Mouse (Mus musculus): ENCODE results near the gene Tbxas1. TPM values are rescaled to one million over a fixed set of nuclear protein-coding genes. Genes with fewer than 3 reads are reported as not detected.

The Tbxas1 gene
- total and polyA plus RNA-seq, 3 experiments: not detected

- Histone ChIP-seq H3K9me3 (replicated peaks; ENCODE audit: low read length) (no peaks in the 10 kb centered on the region), H3K4me1 (ENCODE audit: control insufficient read depth in 1 of 2, insufficient read depth in 2 of 2) (peaks cover 0 to 11% of the 10 kb centered on the region in 2 experiments; a peak in 2 of 4 replicates), H3K36me3 (replicated peaks in 1 of 2; ENCODE audit: control insufficient read depth in 1 of 2, insufficient read depth in 1 of 2, low read length in 1 of 2) (no peaks in the 10 kb centered on the region), H3K4me3 (replicated peaks in 1 of 3; ENCODE audit: low read depth in 2 of 3, low read length in 2 of 3, poor library complexity in 1 of 3) (no peak overlapping the region), H3K79me2 (replicated peaks; ENCODE audit: control insufficient read depth, extremely low read depth, insufficient read depth, poor library complexity, severe bottlenecking) (no peaks in the 10 kb centered on the region), H3K27me3 (replicated peaks) (peaks cover 3% of the 10 kb centered on the region), H3K27ac (ENCODE audit: insufficient read depth, low read depth) (no peak overlapping the region), H3K4me2 (ENCODE audit: insufficient read depth, low read depth, poor library complexity, severe bottlenecking) (no peak overlapping the region), H3K9ac (ENCODE audit: insufficient read depth, low read depth) (no peak overlapping the region)
- in situ Hi-C loops (cut with MboI; ENCODE audit: low pct_ligation_motif_present, low pct_unique_long_range_greater_than_20kb, low sequenced_read_pairs): no loop called here
- DNase-seq (ENCODE audit: extremely low read depth): no peak
- TF ChIP-seq BHLHE40 (IDR thresholded peaks at IDR 0.05; ENCODE audit: low read depth, low read length): no peak
- TF ChIP-seq JUND (conservative IDR thresholded peaks at IDR 0.05; ENCODE audit: low read depth, low read length): no peak
- no peak for TF ChIP-seq POLR2A (IDR thresholded peaks at IDR 0.05; ENCODE audit: low read depth, low read length)
- no peak for TF ChIP-seq HCFC1 (IDR thresholded peaks at IDR 0.05; ENCODE audit: low read depth, low read length)
- no peak for TF ChIP-seq EP300 (IDR thresholded peaks at IDR 0.05; ENCODE audit: low read length)
- TF ChIP-seq USF1 (IDR thresholded peaks at IDR 0.05; ENCODE audit: low read depth, low read length): no peak
- no peak for TF ChIP-seq IRF4 (IDR thresholded peaks at IDR 0.05; ENCODE audit: low read depth, low read length)
- no peak for TF ChIP-seq MEF2A (IDR thresholded peaks at IDR 0.05; ENCODE audit: borderline replicate concordance, low read depth, low read length)
- TF ChIP-seq TBP (conservative IDR thresholded peaks at IDR 0.05; ENCODE audit: low read depth, low read length): no peak
- no peak for TF ChIP-seq MYC (IDR thresholded peaks at IDR 0.05; ENCODE audit: low read depth, low read length)
- no peak for TF ChIP-seq MAZ (IDR thresholded peaks at IDR 0.05; ENCODE audit: low read depth, low read length)
- TF ChIP-seq NRF1 (IDR thresholded peaks at IDR 0.05; ENCODE audit: low read depth, low read length): no peak
- TF ChIP-seq ZKSCAN1 (IDR thresholded peaks at IDR 0.05; ENCODE audit: borderline replicate concordance, low read depth, low read length): no peak
- no peak for TF ChIP-seq CTCF (conservative IDR thresholded peaks at IDR 0.05 in 1 of 2, IDR thresholded peaks at IDR 0.05 in 1 of 2; ENCODE audit: low read depth in 2 of 2, low read length in 2 of 2)
- TF ChIP-seq NELFE (IDR thresholded peaks at IDR 0.05; ENCODE audit: low read depth, low read length): no peak
- TF ChIP-seq UBTF (IDR thresholded peaks at IDR 0.05; ENCODE audit: low read depth, low read length): no peak
- TF ChIP-seq MAX (IDR thresholded peaks at IDR 0.05; ENCODE audit: low read length): no peak
- TF ChIP-seq SIN3A (IDR thresholded peaks at IDR 0.05; ENCODE audit: low read length): no peak
- dilution Hi-C loops (cut with MboI; ENCODE audit: extremely low pct_ligation_motif_present, extremely low pct_unique_long_range_greater_than_20kb, low sequenced_read_pairs): no loop called here
Measured at GRCm38 (mm10) chr6:38887436-38887835, 12.2 kb downstream of the Tbxas1 start.

- no peak for DNase-seq (ENCODE audit: extremely low read depth)
- H3K9me3 ChIP-seq (replicated peaks; ENCODE audit: low read length): no peaks in the 10 kb centered on the region
- H3K27ac ChIP-seq (ENCODE audit: insufficient read depth, low read depth): no peak overlapping the region
- no peak overlapping the region for H3K4me3 ChIP-seq (replicated peaks in 1 of 3; ENCODE audit: low read depth in 2 of 3, low read length in 2 of 3, poor library complexity in 1 of 3)
- H3K79me2 ChIP-seq (replicated peaks; ENCODE audit: control insufficient read depth, extremely low read depth, insufficient read depth, poor library complexity, severe bottlenecking): no peaks in the 10 kb centered on the region
- H3K27me3 ChIP-seq (replicated peaks): peaks cover 3% of the 10 kb centered on the region
- H3K4me2 ChIP-seq (ENCODE audit: insufficient read depth, low read depth, poor library complexity, severe bottlenecking): no peak overlapping the region
- no peak overlapping the region for H3K9ac ChIP-seq (ENCODE audit: insufficient read depth, low read depth)
- dilution Hi-C loops (cut with MboI; ENCODE audit: extremely low pct_ligation_motif_present, extremely low pct_unique_long_range_greater_than_20kb, low sequenced_read_pairs): no loop called here
- no peaks in the 10 kb centered on the region for H3K36me3 ChIP-seq (replicated peaks in 1 of 2; ENCODE audit: control insufficient read depth in 1 of 2, insufficient read depth in 1 of 2, low read length in 1 of 2)
- no peaks in the 10 kb centered on the region for H3K4me1 ChIP-seq (ENCODE audit: control insufficient read depth in 1 of 2, insufficient read depth in 2 of 2)
- no peak for TF ChIP-seq RAD21 (IDR thresholded peaks at IDR 0.05; ENCODE audit: low read depth, low read length)
- no peak for TF ChIP-seq NRF1 (IDR thresholded peaks at IDR 0.05; ENCODE audit: low read depth, low read length)
- TF ChIP-seq MAX (IDR thresholded peaks at IDR 0.05; ENCODE audit: low read length): no peak
- TF ChIP-seq UBTF (IDR thresholded peaks at IDR 0.05; ENCODE audit: low read depth, low read length): no peak
- no peak for TF ChIP-seq NELFE (IDR thresholded peaks at IDR 0.05; ENCODE audit: low read depth, low read length)
- TF ChIP-seq MAZ (IDR thresholded peaks at IDR 0.05; ENCODE audit: low read depth, low read length): no peak
- TF ChIP-seq JUND (conservative IDR thresholded peaks at IDR 0.05; ENCODE audit: low read depth, low read length): no peak
- TF ChIP-seq USF2 (conservative IDR thresholded peaks at IDR 0.05; ENCODE audit: low read depth, low read length): no peak
- TF ChIP-seq ELF1 (IDR thresholded peaks at IDR 0.05; ENCODE audit: low read depth, low read length): no peak
- TF ChIP-seq ZC3H11A (IDR thresholded peaks at IDR 0.05; ENCODE audit: low read depth, low read length): no peak
- TF ChIP-seq E2F4 (IDR thresholded peaks at IDR 0.05; ENCODE audit: insufficient replicate concordance, low read depth, low read length): no peak
- no peak for TF ChIP-seq CTCF (conservative IDR thresholded peaks at IDR 0.05 in 1 of 2, IDR thresholded peaks at IDR 0.05 in 1 of 2; ENCODE audit: low read depth in 2 of 2, low read length in 2 of 2)
- no peak for TF ChIP-seq USF1 (IDR thresholded peaks at IDR 0.05; ENCODE audit: low read depth, low read length)
- no peak for TF ChIP-seq SIN3A (IDR thresholded peaks at IDR 0.05; ENCODE audit: low read length)
- no peak for TF ChIP-seq PAX5 (IDR thresholded peaks at IDR 0.05; ENCODE audit: low read length)
- in situ Hi-C loops (cut with MboI; ENCODE audit: low pct_ligation_motif_present, low pct_unique_long_range_greater_than_20kb, low sequenced_read_pairs): no loop called here
Measured at GRCm38 (mm10) chr6:38889156-38889555, 14.0 kb downstream of the Tbxas1 start.

All from CH12.LX (cell line).